Mouse (Mus musculus) frontal cortex, postnatal 10 days (tissue): Measurements from ENCODE around the gene Ptpn14.

Experiments
- DNase-seq, 2 experiments: peaks; one replicate each; pipeline ENCODE4 v3.0.0; 2022; ENCODE audit warnings: low spot score in 2 of 2, mixed read lengths in 1 of 2

The Ptpn14 gene

DNA sequence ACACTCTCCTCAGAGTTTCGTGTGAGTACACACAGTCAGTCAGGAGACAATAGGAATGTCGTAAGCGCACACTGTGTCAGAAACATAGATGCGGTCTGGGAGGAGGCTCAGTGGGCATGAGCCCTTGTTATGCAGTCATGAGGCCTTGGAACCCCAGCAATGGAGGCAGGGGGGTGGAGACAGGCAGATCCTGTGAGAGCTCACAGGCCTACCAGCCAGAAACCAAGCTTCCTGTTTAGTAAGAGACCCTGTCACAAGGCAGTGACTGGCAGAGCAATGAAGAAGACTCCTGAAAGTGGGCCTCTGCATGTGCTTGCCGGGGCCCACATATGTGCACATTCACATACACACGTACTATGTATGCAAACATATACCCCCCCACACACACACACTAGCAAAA lies 79.9 kb downstream of the Ptpn14 start:
- no peak for DNase-seq

GRCm38 (mm10) chr1:189808453-189808852 lies 80.4 kb downstream of the Ptpn14 start:
- no peak for DNase-seq

DNA sequence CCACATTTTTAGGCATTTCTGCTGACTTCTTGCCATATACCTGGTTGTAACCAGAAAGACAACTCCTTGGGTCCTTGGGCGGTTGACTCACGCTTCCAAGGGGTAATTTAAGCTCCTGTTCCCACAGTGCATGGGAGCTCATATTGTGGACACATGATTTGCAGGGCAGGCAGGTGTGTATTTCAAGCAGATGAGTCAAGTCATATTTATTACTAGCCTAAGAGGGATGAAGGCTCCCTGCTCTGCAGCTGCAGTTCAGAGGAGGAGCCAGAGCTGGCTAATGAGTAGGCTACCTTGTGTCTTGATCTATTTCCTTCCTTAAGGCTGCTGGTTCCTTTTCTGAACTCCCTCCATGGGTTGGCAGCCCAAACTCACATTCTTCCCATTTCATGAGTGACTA lies 83.7 kb downstream of the Ptpn14 start:
- no peak for DNase-seq

- no peak for DNase-seq
These were observed 86.3 kb downstream of the Ptpn14 start for GRCm38 (mm10) chr1:189814385-189814784.

DNA sequence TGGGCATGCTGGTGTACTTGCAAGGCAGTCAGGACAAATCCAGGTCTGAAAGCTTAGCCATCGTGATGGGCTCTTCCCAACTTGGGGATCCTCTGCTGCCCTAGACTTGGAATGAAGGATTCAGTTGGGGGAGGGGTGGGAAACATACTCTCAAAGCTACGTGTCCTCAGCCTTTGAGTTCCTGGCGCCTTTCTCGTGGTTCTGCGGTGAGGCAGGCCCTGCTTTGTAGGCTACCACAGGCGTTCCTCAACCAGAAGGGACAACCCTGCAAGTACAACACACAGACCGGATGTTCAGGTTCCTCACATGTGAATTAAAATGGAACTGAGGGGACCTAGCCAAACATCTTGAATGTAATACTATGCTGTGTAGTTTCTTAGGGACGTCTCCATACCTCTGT lies 89.0 kb downstream of the Ptpn14 start:
- no peak for DNase-seq

DNA sequence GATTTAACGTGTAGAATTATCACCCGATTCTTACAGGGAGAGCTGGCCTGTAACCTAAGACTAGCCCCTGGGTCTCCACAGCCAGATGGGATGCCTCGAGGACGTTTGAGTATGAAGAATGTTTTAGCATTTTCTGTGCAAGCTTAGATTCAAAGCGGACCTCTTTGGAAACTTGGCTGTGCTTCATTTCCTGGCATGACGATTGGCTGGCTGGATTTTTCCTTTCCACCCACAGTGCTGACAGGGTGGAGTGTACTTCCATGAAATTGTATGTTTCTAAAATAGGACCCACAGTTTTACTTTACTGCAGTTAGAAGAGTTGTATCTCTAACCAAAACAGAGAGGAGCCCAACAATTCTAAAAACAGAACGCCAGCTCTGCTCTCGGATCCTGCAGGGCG lies 89.7 kb downstream of the Ptpn14 start:
- DNase-seq, result peak; percentile 38 to 40

GRCm38 (mm10) chr1:189820111-189820510 lies 92.0 kb downstream of the Ptpn14 start:
- DNase-seq, result no peak

- DNase-seq, result no peak
These were observed 96.4 kb downstream of the Ptpn14 start for GRCm38 (mm10) chr1:189824436-189824835.

GRCm38 (mm10) chr1:189830391-189830790 lies 102.3 kb downstream of the Ptpn14 start:
- DNase-seq, result no peak

DNA sequence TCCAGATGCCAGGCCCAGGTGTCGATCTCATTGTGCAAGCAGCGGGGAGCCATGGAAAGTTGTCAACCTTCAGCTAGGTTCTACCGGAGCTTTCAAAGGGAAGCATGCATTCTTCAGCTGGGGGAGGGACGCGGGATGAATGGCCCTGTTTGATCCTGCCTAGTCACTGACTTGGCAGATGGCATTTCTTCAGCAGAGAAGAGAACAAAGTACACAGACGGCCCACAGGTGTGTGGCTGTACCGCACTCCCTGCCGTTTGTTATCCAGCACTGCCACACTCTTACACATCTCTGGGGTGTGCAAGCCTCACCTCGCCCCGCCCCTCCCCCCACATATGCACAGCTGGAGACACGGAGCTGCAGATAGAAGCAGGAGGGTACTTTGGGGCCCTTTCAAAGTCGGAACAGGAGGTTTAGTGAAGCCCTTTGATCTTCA lies 102.7 kb downstream of the Ptpn14 start:
- DNase-seq, result no peak

GRCm38 (mm10) chr1:189833351-189833750 lies 105.3 kb downstream of the Ptpn14 start:
- DNase-seq, result no peak

DNA sequence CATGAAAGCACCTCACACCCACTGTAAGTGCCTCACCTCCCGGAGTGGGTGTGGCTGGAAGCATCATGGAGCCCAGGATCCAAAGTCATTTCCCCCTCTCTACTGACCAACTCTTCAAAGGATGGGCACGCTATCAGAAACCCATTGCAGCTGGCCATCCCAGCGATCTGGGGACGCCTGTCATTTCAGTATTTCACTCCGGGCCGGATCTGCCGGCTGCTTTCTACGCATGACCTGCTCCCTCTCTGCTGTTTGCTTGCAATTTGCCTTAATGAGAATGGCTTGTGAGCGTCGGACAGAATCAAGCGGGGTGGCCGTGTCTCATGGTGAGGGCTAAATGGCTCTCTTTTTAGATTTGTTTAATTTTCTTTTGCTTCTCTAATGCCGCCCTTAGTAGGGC lies 106.1 kb downstream of the Ptpn14 start:
- no peak for DNase-seq

DNA sequence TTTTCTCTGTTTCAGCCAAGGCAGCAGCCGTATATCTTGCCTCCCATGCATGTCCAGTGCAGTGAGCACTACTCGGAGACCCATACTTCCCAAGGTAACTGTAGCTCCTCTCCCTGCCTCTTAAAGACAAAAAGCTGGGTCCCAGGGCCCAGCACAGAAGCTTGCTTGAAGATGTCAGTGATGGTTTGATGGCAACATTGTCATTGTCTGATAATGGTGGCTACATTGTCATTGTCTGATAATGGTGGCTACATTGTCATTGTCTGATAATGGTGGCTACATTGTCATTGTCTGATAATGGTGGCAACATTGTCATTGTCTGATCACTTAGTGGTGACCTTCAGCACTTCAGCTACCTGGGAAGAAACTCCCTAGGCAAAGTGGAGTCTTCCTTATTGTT lies 118.3 kb downstream of the Ptpn14 start:
- no peak for DNase-seq

GRCm38 (mm10) chr1:189849550-189849949 lies 121.5 kb downstream of the Ptpn14 start:
- no peak for DNase-seq

- DNase-seq, result no peak
These were observed 124.0 kb downstream of the Ptpn14 start for GRCm38 (mm10) chr1:189852051-189852450.

DNA sequence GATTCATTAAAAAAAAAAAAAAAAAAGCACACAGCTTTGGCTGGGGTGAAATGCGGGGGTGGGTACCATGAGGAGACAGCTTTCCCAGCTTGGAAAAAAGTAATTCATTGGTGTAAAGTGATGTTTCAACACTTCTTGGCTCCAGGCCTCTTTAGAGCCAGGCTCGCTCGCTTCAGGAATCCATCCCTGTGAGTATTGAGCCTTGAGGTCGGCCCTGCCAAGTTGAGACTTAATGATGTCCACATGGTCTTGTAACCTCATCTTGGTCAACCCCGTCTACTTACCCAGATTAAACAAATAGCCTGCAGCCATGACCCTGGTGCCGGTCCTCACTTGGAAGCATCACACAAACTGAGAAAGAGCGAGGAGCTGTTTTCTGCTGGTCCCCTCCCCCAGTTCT lies 124.4 kb downstream of the Ptpn14 start:
- DNase-seq, result no peak

GRCm38 (mm10) chr1:189854646-189855045 lies 126.6 kb downstream of the Ptpn14 start:
- DNase-seq, result no peak

- no peak for DNase-seq
These were observed 127.7 kb downstream of the Ptpn14 start for GRCm38 (mm10) chr1:189855739-189856138.

DNA sequence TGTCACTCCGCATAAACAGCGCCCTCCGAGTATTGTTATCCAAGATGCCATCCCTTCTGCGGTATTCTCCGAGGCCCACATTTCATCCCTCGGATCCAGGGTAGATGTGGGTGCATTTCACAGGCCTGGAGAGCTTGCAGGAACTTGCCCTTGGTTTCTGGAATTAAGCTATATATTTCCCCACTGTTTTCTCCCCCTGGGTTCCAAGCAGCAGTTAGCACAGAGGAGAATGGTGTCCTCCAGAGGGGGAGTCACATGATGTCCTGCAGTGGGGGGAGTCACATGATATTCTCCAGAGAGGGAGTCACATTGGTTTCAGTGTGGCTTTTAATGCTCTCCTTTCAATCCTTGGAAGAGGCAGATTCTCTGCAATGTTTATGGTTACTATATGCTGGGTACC lies 130.3 kb downstream of the Ptpn14 start:
- no peak for DNase-seq

- no peak for DNase-seq
These were observed 132.3 kb downstream of the Ptpn14 start for GRCm38 (mm10) chr1:189860112-189860941.

DNA sequence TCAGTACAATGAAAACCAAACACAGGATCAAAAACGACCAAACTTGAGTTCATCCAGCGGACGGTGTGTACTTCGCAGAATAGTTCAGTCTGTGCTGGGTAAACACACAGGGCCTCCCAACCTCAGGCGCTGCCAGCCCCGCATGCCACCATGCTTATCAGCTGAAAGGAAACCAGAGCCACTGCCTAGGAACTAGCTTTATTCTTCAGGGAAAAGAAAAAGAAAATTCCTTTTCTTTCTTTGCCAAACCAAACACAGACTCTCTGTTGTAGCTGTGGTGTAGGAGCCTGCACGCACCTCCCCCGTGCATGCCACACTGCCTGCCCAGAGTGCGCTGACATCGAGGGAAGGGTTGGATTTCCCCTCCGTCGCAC lies 132.9 kb downstream of the Ptpn14 start:
- no peak for DNase-seq

GRCm38 (mm10) chr1:189863727-189864126 lies 135.7 kb downstream of the Ptpn14 start:
- no peak for DNase-seq

DNA sequence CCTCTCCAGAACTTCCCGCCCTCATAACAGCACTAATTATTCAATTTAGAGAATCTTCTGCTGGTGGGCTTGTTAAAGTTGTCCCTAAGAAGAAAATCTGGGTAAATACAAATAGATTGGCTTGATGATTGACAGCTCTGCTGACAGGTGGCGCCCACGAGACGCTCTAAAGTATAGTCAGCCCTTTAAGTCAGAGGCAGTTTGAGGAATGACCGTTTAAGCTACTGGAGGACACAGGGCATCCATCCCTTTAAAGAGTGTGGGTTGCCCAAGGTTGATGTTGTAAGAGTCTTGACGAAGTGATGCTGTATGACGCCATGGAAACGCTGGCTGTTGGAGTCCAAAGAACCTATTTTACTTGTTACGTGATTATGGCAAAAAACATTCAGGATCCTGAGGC lies 136.2 kb downstream of the Ptpn14 start:
- no peak for DNase-seq
